Mouse (Mus musculus): ENCODE measurements at regions not wholly inside any gene's neighbourhood (a gene's known extent, or its start where the extent isn't known, plus 50 kb on each side); places are given as distances from the start of the nearest gene placed in this dataset.

DNA sequence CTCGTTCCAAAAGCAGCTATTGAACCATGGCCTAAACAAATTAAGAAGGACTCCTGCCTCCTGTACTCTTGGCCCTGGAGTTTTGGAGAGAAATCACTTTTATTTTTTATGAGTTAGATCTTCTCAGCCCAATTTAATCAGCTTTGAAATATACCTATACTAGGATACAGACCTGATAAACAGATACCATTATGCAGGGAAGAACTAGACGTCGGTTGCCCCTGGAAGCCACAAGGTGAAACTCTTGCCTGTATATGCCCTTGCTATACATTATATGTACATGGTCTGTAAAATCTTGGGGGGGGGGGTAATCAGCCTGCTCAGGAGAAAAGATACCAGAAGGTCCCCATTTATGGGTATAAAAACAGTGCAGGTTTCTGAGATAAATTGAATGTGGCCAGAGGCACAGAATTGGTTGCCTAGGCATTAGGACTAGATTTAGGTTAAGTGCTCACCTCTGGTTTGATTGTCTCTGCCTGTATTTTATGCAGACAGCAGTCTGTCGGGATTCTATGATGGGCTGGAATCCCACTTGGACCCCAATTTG lies 1239.9 kb upstream of the A1bg start:
- Histone ChIP-seq H3K4me2 (ENCODE audit: low read depth, low read length) (no peak overlapping the region), H3K36me3 (ENCODE audit: control insufficient read depth, insufficient read depth, low read length) (no peaks in the 10 kb centered on the region), H3K4me3 (ENCODE audit: low read depth, low read length) (no peak overlapping the region), H3K27ac (replicated peaks; ENCODE audit: low read depth, low read length) (no peak overlapping the region), H3K4me1 (ENCODE audit: control insufficient read depth, insufficient read depth, low read length) (no peaks in the 10 kb centered on the region), H3K9me3 (ENCODE audit: control insufficient read depth, low read length) (no peaks in the 10 kb centered on the region), H3K27me3 (replicated peaks; ENCODE audit: control insufficient read depth, insufficient read depth, low read length) (no peaks in the 10 kb centered on the region), H3K9ac (ENCODE audit: low read depth, low read length) (no peak overlapping the region)
- 83% methylated on average over 4 of the region's 4 CpGs for WGBS
- DNase-seq (ENCODE audit: low spot score) (no peak), ATAC-seq (ENCODE audit: low read depth) (no peak)

GRCm38 (mm10) chr15:62161975-62162647 lies 1239.3 kb upstream of the A1bg start:
- no peak for ATAC-seq (ENCODE audit: low read depth)
- peak; percentile 43 for DNase-seq (ENCODE audit: low spot score)
- Histone ChIP-seq H3K9me3 (ENCODE audit: control insufficient read depth, low read length) (no peaks in the 10 kb centered on the region), H3K4me2 (ENCODE audit: low read depth, low read length) (no peak overlapping the region), H3K27me3 (replicated peaks; ENCODE audit: control insufficient read depth, insufficient read depth, low read length) (no peaks in the 10 kb centered on the region), H3K27ac (replicated peaks; ENCODE audit: low read depth, low read length) (no peak overlapping the region), H3K36me3 (ENCODE audit: control insufficient read depth, insufficient read depth, low read length) (no peaks in the 10 kb centered on the region), H3K4me3 (ENCODE audit: low read depth, low read length) (no peak overlapping the region), H3K9ac (ENCODE audit: low read depth, low read length) (no peak overlapping the region), H3K4me1 (ENCODE audit: control insufficient read depth, insufficient read depth, low read length) (no peaks in the 10 kb centered on the region)
- WGBS = 69% methylated on average over 8 of the region's 8 CpGs

- DNase-seq (ENCODE audit: low spot score) (no peak), ATAC-seq (ENCODE audit: low read depth) (no peak)
- Histone ChIP-seq H3K9me3 (ENCODE audit: control insufficient read depth, low read length) (no peaks in the 10 kb centered on the region), H3K9ac (ENCODE audit: low read depth, low read length) (no peak overlapping the region), H3K4me2 (ENCODE audit: low read depth, low read length) (no peak overlapping the region), H3K36me3 (ENCODE audit: control insufficient read depth, insufficient read depth, low read length) (no peaks in the 10 kb centered on the region), H3K4me3 (ENCODE audit: low read depth, low read length) (no peak overlapping the region), H3K4me1 (ENCODE audit: control insufficient read depth, insufficient read depth, low read length) (no peaks in the 10 kb centered on the region), H3K27me3 (replicated peaks; ENCODE audit: control insufficient read depth, insufficient read depth, low read length) (no peaks in the 10 kb centered on the region), H3K27ac (replicated peaks; ENCODE audit: low read depth, low read length) (no peak overlapping the region)
- WGBS = 91% methylated on average over 8 of the region's 8 CpGs
Observed at GRCm38 (mm10) chr15:62161061-62161460, 1238.2 kb upstream of the A1bg start.

- no peaks in the 10 kb centered on the region for H3K36me3 ChIP-seq (ENCODE audit: control insufficient read depth, insufficient read depth, low read length)
- H3K4me1 ChIP-seq (ENCODE audit: control insufficient read depth, insufficient read depth, low read length) = no peaks in the 10 kb centered on the region
- DNase-seq (ENCODE audit: low spot score) (no peak), ATAC-seq (ENCODE audit: low read depth) (no peak)
- H3K9ac ChIP-seq (ENCODE audit: low read depth, low read length) = no peak overlapping the region
- no peak overlapping the region for H3K4me3 ChIP-seq (ENCODE audit: low read depth, low read length)
- H3K27ac ChIP-seq (replicated peaks; ENCODE audit: low read depth, low read length) = no peak overlapping the region
- H3K4me2 ChIP-seq (ENCODE audit: low read depth, low read length) = no peak overlapping the region
- no peaks in the 10 kb centered on the region for H3K9me3 ChIP-seq (ENCODE audit: control insufficient read depth, low read length)
- H3K27me3 ChIP-seq (replicated peaks; ENCODE audit: control insufficient read depth, insufficient read depth, low read length) = no peaks in the 10 kb centered on the region
- WGBS = 91% methylated on average over 8 of the region's 8 CpGs
Observed at GRCm38 (mm10) chr15:62158875-62159675, 1236.3 kb upstream of the A1bg start.

- no peak overlapping the region for H3K27ac ChIP-seq (replicated peaks; ENCODE audit: low read depth, low read length)
- no peaks in the 10 kb centered on the region for H3K4me1 ChIP-seq (ENCODE audit: control insufficient read depth, insufficient read depth, low read length)
- ATAC-seq (ENCODE audit: low read depth) = no peak
- H3K9me3 ChIP-seq (ENCODE audit: control insufficient read depth, low read length) = no peaks in the 10 kb centered on the region
- no peaks in the 10 kb centered on the region for H3K36me3 ChIP-seq (ENCODE audit: control insufficient read depth, insufficient read depth, low read length)
- H3K4me2 ChIP-seq (ENCODE audit: low read depth, low read length) = no peak overlapping the region
- no peaks in the 10 kb centered on the region for H3K27me3 ChIP-seq (replicated peaks; ENCODE audit: control insufficient read depth, insufficient read depth, low read length)
- DNase-seq (ENCODE audit: low spot score) = no peak
- H3K4me3 ChIP-seq (ENCODE audit: low read depth, low read length) = no peak overlapping the region
- H3K9ac ChIP-seq (ENCODE audit: low read depth, low read length) = no peak overlapping the region
- WGBS = 85% methylated on average over 7 of the region's 7 CpGs
Observed at GRCm38 (mm10) chr15:62157200-62158033, 1234.6 kb upstream of the A1bg start.

GRCm38 (mm10) chr15:62153222-62153621 lies 1230.4 kb upstream of the A1bg start:
- ATAC-seq (ENCODE audit: low read depth) = no peak

GRCm38 (mm10) chr15:62152133-62152532 lies 1229.3 kb upstream of the A1bg start:
- DNase-seq (ENCODE audit: low spot score) (no peak), ATAC-seq (ENCODE audit: low read depth) (no peak)
- WGBS = 86% methylated on average over 2 of the region's 2 CpGs
- no peak overlapping the region for H3K4me3 ChIP-seq (ENCODE audit: low read depth, low read length)
- no peaks in the 10 kb centered on the region for H3K9me3 ChIP-seq (ENCODE audit: control insufficient read depth, low read length)
- H3K27ac ChIP-seq (replicated peaks; ENCODE audit: low read depth, low read length) = no peak overlapping the region
- H3K4me1 ChIP-seq (ENCODE audit: control insufficient read depth, insufficient read depth, low read length) = 0 out of 2 replicates have a peak, but pooled peaks cover 2% of the 10 kb centered on the region
- H3K9ac ChIP-seq (ENCODE audit: low read depth, low read length) = no peak overlapping the region
- no peaks in the 10 kb centered on the region for H3K27me3 ChIP-seq (replicated peaks; ENCODE audit: control insufficient read depth, insufficient read depth, low read length)
- H3K4me2 ChIP-seq (ENCODE audit: low read depth, low read length) = no peak overlapping the region
- H3K36me3 ChIP-seq (ENCODE audit: control insufficient read depth, insufficient read depth, low read length) = no peaks in the 10 kb centered on the region

More at GRCm38 (mm10) chr15:62153222-62153621, 1230.4 kb upstream of the A1bg start:
- Histone ChIP-seq H3K36me3 (ENCODE audit: control insufficient read depth, insufficient read depth, low read length) (no peaks in the 10 kb centered on the region), H3K4me2 (ENCODE audit: low read depth, low read length) (no peak overlapping the region), H3K9me3 (ENCODE audit: control insufficient read depth, low read length) (no peaks in the 10 kb centered on the region), H3K4me3 (ENCODE audit: low read depth, low read length) (no peak overlapping the region), H3K9ac (ENCODE audit: low read depth, low read length) (no peak overlapping the region), H3K4me1 (ENCODE audit: control insufficient read depth, insufficient read depth, low read length) (no peaks in the 10 kb centered on the region), H3K27me3 (replicated peaks; ENCODE audit: control insufficient read depth, insufficient read depth, low read length) (no peaks in the 10 kb centered on the region), H3K27ac (replicated peaks; ENCODE audit: low read depth, low read length) (no peak overlapping the region)
- WGBS = 56% methylated on average over 9 of the region's 9 CpGs
- no peak for DNase-seq (ENCODE audit: low spot score)

DNA sequence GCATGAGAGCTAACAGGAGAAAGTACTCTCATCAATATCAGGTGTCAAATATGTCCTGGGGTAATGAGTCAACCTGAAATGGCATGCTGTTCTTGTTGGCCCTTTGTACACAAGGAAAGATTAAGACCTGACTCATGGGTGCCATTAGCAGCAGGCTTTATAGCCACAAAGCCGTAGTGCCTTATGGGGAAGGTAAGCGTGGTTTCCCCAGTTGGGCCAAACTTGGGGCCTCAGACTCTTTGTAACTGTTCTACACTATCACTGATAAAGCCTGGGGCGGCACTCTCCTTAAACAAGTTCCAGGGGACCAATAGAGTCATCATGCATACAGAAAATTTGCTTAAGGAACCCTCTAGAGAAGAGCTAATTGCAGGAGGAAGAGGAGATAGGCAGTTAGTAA lies 1228.9 kb upstream of the A1bg start:
- no peaks in the 10 kb centered on the region for H3K9me3 ChIP-seq (ENCODE audit: control insufficient read depth, low read length)
- H3K4me2 ChIP-seq (ENCODE audit: low read depth, low read length) = no peak overlapping the region
- H3K27me3 ChIP-seq (replicated peaks; ENCODE audit: control insufficient read depth, insufficient read depth, low read length) = no peaks in the 10 kb centered on the region
- ATAC-seq (ENCODE audit: low read depth) (no peak), DNase-seq (ENCODE audit: low spot score) (no peak)
- 0 out of 2 replicates have a peak, but pooled peaks cover 2% of the 10 kb centered on the region for H3K4me1 ChIP-seq (ENCODE audit: control insufficient read depth, insufficient read depth, low read length)
- H3K9ac ChIP-seq (ENCODE audit: low read depth, low read length) = no peak overlapping the region
- no peak overlapping the region for H3K27ac ChIP-seq (replicated peaks; ENCODE audit: low read depth, low read length)
- 89% methylated on average over 3 of the region's 3 CpGs for WGBS
- no peak overlapping the region for H3K4me3 ChIP-seq (ENCODE audit: low read depth, low read length)
- no peaks in the 10 kb centered on the region for H3K36me3 ChIP-seq (ENCODE audit: control insufficient read depth, insufficient read depth, low read length)
